Mouse (Mus musculus): ENCODE results near the gene Olfr1423. TPM values are rescaled to one million over a fixed set of nuclear protein-coding genes. Genes with fewer than 3 reads are reported as not detected.

Olfr1423 gene
- 0.04 TPM for polyA plus RNA-seq (2017; shearing (Covaris generic))

GRCm38 (mm10) chr19:12041217-12041616 is at the start of gene Olfr1423:
Olfr1423 (minus strand) TSS chr19:12041317.

DNA sequence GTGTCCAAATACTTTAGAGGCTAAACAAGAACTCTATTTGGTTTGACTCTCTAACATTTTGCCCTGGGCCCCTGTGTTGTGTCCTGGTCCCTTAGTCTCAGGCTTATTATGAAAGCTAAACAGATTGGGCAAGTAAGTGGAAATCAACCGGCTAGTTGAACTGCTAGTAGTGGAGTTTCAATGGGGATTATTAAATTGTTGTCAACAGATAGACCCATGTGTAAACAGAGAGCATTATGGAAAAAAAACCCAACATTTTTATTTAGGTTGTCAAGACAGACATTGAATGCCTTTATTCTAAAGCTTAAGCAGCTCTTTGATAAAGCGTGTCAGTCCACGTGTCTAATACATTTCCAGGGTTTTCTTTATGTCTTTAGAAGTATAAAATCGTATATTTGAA is 36.5 kb upstream of the Olfr1423 start, which contains the start of gene Olfr1425:
TSS of gene Olfr1425 (minus strand) at position 101 of the 400 bp plus-strand sequence.

GRCm38 (mm10) chr19:12062582-12062981 is 21.5 kb upstream of the Olfr1423 start, which contains the start of gene Olfr1424:
Olfr1424 (minus strand) TSS chr19:12062682.

Other genes with a start within 250 kb of the Olfr1423 start
- gene Stx3, start 221.9 kb downstream of the Olfr1423 start, polyA plus RNA-seq (2017; shearing (Covaris generic)): 1.9 TPM
- not detected for gene Olfr1417, start 202.1 kb downstream of the Olfr1423 start, polyA plus RNA-seq (2017; shearing (Covaris generic))
- gene Olfr1418, start 180.3 kb downstream of the Olfr1423 start, polyA plus RNA-seq (2017; shearing (Covaris generic)): 0.11 TPM
- not detected for gene Olfr1419, start 166.2 kb downstream of the Olfr1423 start, polyA plus RNA-seq (2017; shearing (Covaris generic))
- not detected for gene Olfr1420, start 154.8 kb downstream of the Olfr1423 start, polyA plus RNA-seq (2017; shearing (Covaris generic))
- gene Patl1, start 128.9 kb downstream of the Olfr1423 start, polyA plus RNA-seq (2017; shearing (Covaris generic)): 22.5 TPM
- gene Osbp, start 75.4 kb downstream of the Olfr1423 start, polyA plus RNA-seq (2017; shearing (Covaris generic)): 46.5 TPM
- gene Olfr1424, start 21.4 kb upstream of the Olfr1423 start, polyA plus RNA-seq (2017; shearing (Covaris generic)): not detected
- gene Olfr1425, start 36.4 kb upstream of the Olfr1423 start, polyA plus RNA-seq (2017; shearing (Covaris generic)): not detected
- not detected for gene Olfr1426, start 50.7 kb upstream of the Olfr1423 start, polyA plus RNA-seq (2017; shearing (Covaris generic))
- not detected for gene Olfr1427, start 62.0 kb upstream of the Olfr1423 start, polyA plus RNA-seq (2017; shearing (Covaris generic))
- gene Olfr1428, start 74.6 kb upstream of the Olfr1423 start, polyA plus RNA-seq (2017; shearing (Covaris generic)): not detected
- gene Olfr76, start 81.9 kb upstream of the Olfr1423 start, polyA plus RNA-seq (2017; shearing (Covaris generic)): 0.06 TPM
- 0.23 TPM for gene Olfr1555-ps1, start 128.8 kb upstream of the Olfr1423 start, polyA plus RNA-seq (2017; shearing (Covaris generic))
- gene Olfr1431, start 159.3 kb upstream of the Olfr1423 start, polyA plus RNA-seq (2017; shearing (Covaris generic)): not detected
- not detected for gene Olfr1432, start 191.3 kb upstream of the Olfr1423 start, polyA plus RNA-seq (2017; shearing (Covaris generic))
- not detected for gene Olfr262, start 200.3 kb upstream of the Olfr1423 start, polyA plus RNA-seq (2017; shearing (Covaris generic))
- gene Olfr235, start 219.7 kb upstream of the Olfr1423 start, polyA plus RNA-seq (2017; shearing (Covaris generic)): not detected
- gene Olfr1434, start 238.5 kb upstream of the Olfr1423 start, polyA plus RNA-seq (2017; shearing (Covaris generic)): not detected

Measured in CD4-positive, CD25-positive, alpha-beta regulatory T cell (primary cell).